Mouse (Mus musculus) cortical plate, adult 2 months (tissue): ENCODE data around the gene Klk5.

Experiments used
- CTCF ChIP-seq: fragments of 200-500 bp; IDR thresholded peaks from 2 replicates; pipeline ENCODE4 v1.5.1; 2011; ENCODE audit warnings: mild to moderate bottlenecking, control low read depth, low read length; ENCODE audit not compliant: insufficient read depth; ENCODE audit errors: extremely low read depth
- POLR2A ChIP-seq: fragments of 200-500 bp; IDR thresholded peaks from 2 replicates; pipeline ENCODE4 v1.6.1; 2011; ENCODE audit warnings: mild to moderate bottlenecking, low read length, control low read depth; ENCODE audit not compliant: insufficient read depth; ENCODE audit errors: extremely low read depth

GRCm38 (mm10) chr7:43891788-43892187 lies 50.0 kb downstream of the Klk5 start:
- TF ChIP-seq CTCF (no peak), POLR2A (no peak)
